Mouse (Mus musculus): ENCODE measurements at regions not wholly inside any gene's neighbourhood (a gene's known extent, or its start where the extent isn't known, plus 50 kb on each side); places are given as distances from the start of the nearest gene placed in this dataset.

DNA sequence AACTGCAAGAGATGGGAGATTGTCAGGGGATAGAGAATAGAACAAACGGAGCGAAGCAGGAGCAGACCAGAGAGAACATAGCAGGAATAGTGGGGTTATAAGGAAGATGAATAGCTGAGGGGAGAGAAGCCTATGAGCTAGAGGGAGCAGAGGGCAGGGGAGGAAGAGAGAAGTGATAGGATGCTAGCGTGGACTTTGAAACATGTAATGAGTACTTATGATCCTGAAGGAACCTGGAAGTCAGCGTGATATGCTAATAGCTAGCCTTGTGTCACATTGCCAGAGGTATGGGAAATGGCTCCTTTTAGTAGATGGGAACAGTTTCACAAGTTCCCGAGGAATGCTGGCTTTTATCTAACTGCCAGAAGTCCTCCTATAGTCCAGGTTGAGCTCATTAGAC is 51.8 kb downstream of the Calml3 start:
- no peak for DNase-seq

DNA sequence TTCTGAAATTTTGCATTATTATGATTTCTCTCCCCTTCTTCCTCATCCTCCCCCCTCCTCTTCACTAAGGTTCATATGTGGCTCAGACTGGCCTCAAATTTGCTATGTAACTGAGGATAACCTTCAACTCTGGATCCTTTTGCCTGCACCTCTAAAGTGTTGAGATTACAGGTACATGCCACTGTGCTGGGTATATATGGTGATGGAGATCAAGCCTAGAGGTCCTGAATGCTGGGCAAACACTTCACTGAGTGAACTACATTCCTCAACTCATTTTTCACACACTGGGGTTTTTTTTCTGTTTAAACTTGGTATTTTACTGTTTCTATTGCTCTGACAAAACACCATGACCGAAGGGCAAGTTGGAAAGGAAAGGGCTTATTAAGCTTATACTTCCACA is 52.9 kb downstream of the Calml3 start:
- no peak for DNase-seq

DNA sequence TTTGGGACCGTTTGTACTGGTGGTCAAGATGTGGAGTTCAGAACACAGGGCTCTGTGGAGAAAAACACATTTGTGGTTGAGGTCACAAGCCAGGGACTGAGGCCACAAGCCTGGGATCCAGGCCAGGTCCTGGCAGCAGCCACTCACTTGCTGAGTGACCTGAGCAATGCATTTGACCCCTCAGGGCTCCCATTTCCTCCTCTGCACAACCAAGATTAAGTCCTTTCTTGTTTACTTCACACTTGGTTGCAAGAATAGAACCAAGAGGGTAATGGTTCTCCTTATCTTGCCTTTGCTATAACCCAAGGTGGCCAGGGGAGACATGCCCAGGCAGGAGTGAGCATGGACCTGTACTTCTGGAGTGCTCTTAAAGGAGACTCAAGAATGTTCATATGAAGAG is 53.4 kb downstream of the Calml3 start:
- no peak for DNase-seq

DNA sequence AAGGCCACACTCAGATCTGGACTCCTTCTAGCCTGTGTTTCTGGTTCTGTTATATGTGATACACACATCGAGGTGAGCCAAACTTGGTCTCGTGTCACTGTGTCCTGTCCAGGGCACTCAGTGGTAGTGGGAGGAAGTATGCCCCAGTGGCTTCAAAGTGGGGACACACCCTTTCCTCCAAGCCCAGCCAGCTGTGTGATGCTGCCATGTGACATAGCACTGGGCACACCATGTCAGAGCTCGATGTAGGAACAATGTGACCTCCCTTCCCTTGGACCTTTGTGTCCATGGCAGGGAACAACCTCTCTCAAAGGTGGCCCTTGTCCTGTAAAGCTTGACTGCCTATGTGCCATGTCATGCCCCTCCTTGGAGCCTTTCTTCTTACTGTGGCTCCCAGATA is 54.5 kb downstream of the Calml3 start:
- no peak for DNase-seq

DNA sequence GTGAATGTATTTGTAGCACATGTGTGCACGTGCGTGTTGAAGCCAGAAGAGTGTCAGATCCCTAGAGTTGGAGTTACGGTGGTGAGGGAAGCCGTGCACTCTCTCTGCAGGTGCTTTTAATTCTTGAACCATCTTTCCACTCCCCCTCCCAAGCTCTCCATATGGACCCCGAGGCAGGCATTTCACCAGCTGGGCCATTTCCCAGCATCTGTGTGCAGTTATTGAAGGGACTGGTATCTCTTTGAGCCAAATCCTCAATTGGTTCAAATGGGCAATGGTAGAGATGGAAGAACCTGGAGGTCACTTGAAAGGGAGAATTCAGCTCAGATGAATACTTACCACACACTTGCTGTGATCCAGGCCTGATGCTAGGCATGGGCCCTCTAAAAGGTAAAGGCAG is 55.3 kb downstream of the Calml3 start:
- DNase-seq = no peak

DNA sequence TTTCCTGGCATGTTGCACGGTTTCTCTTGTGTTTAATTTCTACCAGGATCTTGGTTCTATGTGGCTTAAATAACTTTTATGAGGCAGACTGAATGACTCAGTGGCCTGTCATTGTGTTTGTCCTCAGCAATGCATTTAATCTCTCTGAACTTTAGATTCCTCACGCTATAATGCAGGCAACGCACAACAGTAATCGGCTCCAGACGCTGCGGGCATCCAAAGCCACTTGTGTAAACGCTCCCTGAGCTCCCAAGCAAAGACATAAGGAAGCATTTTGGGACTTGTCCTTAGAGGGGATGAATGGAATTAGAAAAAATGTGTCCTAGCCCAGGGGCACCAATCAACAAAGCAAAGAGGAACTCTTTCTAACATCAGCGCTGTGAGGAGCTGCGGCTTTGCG is 57.6 kb downstream of the Calml3 start:
- no peak for DNase-seq

DNA sequence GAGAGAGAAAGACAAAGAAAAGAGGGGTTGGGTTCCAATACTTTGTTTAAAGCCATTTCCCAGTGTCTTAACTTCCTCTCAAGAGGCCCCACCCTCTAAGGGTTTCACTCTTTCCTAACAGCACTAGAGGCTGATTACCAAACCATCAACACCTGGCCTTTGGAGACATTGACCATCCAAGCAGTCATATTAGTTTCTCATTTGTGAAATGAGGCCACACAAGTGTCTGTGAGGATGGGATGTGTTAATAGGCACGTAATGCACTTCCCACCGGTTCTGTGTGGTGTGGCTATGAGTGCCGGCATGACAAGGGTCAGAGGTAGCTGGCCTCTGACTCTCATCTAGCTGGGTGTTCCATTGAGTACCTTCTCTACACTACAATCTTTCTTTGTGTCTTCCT is 59.2 kb downstream of the Calml3 start:
- no peak for DNase-seq

DNA sequence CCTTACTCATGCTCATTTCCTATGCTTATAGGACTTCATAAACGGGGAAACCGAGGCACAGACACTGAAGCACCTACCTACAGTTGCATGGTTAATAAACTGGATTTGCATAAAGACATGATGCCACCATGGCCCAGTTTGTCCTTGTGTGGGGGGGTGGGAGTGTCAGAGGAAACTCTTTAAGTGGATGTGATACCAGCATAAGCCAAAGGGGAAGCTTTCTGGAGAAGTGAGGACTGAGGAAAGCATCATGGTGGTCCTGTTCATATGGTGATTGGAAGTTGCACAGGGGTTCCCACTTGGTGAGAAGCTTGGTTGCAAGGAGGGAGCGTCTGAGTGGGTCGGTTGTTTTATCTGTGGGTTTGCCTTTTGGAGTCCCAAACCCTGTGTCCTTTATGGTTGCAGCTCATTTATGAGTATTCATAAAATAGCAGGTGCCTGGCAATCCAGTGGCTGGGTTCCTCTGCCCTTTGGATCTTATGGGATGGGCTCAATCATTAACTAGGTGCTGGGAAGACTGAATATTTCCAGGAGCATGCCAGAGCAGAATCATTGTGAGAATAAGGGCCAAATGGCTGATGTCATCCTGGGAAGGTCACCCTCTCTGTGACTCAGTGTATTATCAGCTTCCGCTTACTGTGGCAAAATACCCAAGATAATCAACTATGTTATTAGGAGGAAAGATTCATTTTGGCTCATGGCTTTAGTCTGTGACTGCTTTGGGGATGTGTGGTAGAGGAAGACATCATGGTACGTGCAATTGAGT is 60.2 kb downstream of the Calml3 start:
- DNase-seq = no peak

DNA sequence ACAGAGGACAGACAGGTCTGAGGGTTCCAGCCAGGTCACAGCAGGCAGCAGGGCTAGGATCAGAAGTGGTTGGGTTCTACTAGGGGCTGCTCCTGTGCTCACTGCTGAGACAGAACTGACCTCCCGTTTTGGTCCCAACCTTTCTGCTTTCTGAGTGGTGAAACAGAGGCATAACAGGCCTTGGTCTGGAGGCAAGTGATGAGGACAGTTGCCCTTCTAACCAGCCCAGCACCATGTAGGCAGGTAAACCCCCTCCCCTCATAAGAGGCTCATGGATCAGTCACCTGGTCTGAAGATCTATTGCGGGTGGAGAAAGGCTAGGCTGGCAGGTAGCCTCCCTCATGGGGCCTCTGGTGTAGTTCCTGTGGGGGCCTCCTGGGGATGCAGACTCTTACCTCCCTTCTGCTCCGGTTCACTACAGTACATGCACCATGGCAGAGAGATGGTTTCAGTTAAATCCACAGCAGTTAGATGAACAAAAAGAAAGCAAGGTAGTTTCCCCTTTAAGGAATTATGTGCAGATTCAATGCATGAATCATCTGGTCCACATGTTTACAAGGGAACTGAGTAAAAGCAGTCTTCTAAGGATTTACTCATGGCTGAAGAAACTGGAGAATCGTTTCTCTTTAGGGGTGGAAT is 61.2 kb downstream of the Calml3 start:
- no peak for DNase-seq

DNA sequence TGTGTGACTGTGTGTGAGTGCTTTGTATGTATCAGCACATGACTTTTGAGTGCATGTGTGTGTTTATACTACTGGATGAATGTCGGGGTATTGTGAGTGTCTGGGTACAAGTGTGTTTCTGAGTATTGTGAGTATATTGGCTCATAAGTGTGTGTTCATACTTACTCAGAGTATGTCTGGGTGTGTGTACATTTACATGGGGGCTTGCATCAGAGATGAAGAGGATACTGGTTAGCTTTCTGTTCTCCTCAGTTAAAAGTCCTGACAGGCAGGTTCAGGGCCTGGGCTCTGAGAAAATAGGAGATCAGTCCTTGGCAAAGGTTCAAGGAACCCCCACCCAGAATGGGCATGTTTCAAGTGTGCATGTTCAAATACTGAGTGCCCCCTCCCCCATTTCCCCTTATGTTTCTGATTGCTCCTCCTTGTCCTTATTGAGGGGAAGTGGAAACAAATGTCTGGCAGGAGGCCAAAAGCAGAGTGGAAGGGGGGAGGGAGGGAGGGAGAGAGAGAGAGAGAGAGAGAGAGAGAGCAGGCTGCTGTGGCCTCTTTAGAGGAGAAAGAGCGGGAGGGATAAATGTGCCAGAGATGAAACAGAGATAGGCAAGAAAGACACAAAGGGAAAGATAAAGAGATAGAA is 61.9 kb downstream of the Calml3 start:
- peak; percentile 11 for DNase-seq

DNA sequence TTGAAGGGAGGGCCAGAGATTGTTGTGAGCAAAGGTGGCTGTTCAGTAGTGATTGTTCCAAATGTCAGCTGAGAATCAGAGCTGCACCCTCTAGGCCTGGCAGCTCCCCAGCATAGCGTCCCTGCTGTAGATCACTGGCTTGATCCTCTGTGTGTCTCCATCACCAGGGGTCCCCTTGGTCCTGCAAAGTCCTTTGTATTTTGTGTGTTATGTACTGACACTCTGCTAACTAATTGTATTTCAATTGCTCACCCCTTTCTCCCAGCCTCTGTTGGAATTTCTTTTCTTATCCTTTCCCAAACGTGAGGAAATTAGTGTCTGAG is 73.5 kb downstream of the Calml3 start:
- DNase-seq = no peak

DNA sequence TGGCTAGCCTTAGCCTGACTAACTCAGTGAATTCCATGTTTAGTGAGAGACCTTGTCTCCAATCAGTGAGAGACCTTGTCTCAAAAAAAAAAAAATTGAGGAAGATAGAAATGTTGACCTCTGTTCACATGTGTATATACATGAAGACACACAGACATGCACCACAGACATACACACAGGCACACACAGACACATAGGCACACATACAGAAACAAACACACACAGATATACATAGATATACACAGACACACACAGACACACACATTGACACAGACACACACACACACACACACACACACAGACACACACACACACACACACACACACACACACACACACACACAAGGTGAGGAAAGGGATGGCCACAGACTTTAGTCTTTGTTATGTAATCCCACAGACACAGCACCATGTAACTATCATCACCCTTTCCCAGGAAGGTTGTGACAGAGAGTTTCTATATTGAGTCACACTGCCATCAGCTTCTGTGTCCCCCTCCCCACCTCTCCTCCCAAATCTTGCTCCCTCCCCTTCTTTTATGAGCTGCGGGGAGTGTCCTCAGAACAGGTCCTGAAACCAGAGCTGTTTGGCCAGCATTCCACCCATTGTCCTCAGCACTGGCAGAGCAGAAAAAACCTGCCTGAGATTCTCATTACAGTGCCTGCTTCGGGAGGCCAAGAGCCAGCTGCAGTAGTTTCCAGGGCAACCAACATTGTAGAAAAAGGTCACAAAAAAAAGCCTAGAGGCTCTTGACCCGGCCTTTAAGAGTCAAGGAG is 74.0 kb downstream of the Calml3 start:
- DNase-seq = no peak

DNA sequence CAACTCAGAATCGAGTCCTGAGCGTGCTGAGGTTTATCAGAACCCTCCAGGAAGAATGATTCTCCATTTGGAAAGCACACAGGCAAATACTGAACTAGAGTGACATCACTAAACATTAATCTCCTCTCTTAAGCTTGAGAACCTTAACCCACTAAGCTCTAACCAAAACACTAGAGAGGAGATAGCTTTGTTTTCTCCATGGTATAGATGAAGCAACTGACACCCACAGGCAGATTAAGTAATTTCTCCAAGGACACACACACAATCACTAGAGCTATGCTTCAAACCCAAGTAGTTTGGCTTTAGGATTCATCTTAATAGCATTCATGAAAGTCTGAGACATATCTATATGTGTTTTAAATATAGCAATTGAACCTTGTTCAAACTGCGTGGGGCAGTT is 75.2 kb downstream of the Calml3 start:
- no peak for DNase-seq

DNA sequence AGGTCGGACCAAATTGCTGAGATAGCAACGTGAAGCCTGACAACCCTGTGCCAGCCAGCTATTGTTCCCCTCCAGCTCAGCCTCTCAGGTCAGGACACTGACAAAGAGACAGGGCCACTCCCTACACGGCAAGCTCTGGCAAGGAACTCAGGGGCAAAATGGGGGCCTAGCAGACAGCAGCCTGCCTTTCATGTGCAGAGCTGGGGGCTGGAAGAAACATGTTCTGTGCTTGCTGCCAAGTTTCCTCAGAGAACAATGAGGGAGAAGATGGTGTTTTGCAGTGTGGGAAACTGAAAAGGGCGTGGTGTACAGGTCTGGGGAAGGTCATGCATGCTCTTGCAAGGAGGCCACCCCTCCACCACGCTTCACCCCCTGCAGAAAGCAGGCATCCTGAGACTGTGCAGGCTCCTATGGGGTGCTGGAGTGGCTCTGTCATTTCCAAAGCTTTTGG is 77.8 kb downstream of the Calml3 start:
- no peak for DNase-seq

DNA sequence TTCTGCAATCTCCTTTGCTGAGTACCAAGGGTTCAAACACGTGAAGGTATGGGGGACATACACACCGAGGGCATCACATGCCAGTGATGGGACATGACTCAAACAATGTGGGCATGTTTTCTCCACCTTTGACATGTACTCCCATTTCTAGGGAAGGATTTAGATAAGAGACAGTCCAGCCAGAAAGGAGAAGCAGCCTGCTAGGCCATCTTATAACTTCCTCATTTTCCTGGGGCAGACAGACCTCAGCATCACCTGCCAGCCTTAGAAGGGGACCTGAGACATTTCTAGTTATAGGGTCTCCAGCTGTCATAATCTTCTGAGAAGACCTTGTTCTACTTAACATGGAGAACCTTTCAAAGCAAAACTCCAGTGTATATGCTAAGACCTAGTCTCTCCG is 78.3 kb downstream of the Calml3 start:
- no peak for DNase-seq

DNA sequence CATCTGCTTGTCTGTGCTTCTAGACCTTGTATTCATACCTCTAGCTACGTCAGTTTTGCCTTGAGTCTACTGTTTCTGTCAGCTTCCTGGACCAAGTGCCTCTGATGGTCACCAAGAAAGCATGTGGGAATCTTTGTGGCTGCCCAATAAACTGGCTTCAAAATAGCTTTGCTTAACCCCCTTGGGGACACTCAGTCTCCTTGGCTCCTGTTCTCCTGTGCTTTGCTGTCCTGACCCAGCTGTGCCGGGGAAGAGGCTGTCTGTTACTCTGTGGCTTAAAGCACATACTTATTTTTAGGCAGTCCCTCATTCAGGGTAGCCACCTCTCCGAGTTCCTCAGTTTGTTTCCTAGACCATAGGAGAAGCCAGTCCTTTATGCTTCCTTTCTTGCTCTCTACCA is 79.8 kb downstream of the Calml3 start:
- no peak for DNase-seq

DNA sequence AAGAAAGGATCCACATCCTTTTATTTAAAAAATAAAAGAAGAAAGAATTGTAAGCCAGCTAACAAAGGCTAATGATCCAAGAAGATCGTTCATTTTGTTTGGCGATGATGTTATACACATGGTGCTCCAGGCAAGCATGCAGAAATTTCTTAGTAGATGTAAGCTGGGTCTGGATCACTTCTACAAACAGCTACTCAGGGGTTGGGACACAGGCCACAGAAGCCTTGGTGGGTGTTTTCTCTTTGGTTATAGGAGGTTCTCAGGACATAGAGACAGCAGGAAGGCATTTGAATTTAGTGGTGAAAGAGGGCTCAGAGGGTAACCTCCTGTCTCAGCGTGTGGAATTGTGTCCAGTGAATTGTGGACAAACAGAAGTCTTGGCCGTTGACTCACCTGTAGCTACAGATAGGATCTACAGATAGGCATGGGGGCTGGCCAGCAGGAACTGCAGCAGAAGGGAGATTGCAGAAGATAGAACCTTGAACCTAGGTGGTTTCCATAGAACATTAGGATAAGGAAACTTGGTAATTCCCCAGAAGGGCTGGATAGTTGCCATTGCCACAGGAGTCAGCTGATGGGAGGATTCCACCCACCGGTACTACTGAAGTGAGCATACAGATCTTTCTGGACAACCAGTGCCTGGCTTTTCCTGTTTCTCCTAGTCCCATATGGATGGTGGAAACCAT is 80.5 kb downstream of the Calml3 start:
- DNase-seq = no peak

DNA sequence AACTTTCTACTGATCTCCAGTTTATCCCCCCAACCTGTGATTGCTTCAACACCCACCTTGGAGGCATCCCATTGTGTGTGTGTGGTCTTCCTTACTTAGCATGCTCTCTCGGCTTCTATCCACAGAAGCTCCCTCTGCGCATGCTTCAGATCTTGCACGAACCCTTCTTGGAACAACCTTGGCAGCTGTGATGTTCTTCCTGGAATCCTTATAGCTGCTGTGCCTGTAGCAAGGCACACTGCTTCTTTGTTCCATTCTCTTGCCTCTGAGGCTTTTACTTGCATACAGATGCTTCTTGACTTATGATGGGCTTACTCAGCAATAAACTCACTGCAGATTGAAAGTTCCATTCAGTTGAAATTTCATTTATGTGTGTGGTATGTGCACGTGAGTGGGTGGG is 81.2 kb downstream of the Asb13 start:
- no peak for DNase-seq

DNA sequence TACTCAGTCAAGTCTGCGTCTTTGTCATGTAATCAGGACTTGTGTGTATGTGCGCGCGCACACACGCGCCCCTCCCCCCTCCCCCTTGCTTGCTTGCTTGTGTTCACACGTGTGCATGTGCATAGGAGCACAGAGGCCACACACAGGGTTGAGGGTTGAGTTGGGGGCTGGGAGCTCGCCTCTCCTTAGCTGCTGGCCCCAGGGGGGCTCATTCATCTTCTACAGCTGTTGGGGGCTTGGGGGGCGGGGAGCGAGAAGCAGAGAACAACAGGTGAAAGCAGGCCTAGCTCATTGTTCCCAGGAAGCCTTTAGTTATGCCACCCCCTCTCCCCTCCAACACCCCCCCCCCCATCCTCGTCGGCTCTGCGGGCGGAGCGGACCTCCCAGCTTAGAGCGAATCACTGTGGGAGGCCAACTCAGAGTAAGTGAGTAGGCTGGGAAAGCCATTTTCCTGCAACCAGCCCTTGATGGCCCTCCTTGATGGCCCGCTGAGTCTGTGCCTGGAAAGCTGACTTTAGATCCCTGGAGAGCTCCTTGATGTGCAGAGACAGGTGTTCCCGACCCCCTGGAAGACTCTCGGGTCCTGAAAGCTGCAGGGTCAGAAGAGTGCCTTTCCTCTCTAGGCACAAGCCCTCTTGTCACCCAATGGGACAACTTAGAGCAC is 78.8 kb downstream of the Asb13 start:
- peak; percentile 22 for DNase-seq

DNA sequence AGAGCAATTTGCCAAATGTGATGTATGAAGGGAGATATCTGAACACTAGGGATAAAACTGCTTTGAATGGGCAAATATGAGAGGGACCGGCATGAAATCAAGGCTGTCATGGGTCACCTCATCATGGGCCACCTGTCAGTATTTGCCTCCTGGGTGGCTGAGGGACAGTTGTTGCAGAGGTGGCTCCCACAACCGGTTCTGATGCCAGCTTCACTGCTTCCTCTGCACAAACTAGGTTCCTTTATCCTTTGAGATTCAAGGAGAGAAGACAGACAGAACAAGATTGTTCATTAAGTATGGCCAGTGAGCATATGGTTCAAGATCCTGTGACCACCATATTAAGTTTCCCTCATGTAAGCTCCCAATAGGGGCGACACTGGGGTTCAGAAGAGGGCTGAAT is 78.3 kb downstream of the Asb13 start:
- DNase-seq = no peak

DNA sequence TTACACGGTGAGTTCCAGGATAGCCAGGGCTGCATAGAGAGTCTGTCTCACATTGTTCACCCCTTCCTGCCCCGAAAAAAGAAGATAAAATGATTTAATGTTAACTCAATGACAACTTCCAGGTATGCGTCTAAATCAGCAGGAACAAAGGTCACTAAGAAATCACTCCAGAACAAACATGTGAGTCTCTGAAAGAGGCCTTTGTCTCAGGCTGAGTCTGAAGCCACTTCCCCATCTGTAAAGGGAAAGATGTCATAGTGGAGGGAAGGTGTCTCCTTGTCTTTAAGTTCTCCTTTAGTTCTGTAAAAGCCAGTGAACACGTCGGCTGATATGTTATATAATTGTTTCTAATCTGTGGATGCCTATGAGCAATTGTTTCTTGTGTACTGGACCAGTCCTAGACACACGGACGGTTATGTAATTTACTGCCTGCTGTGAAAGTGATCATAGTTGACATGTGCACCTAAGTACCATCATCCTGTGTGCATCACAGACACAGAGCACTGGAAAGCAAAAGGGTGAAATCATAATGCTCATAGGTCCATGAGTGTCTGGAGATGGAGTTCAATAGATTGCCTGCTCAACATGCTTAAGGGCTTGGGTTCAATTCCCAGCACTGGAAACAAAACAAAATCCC is 76.3 kb downstream of the Asb13 start:
- no peak for DNase-seq
